Mouse (Mus musculus) left cerebral cortex, adult 18-20 months (tissue): ENCODE measurements at regions not wholly inside any gene's neighbourhood (a gene's known extent, or its start where the extent isn't known, plus 50 kb on each side); places are given as distances from the start of the nearest gene placed in this dataset.
"Not testable (repeated sequence)": the region's sequence is repeated elsewhere in the genome, so short reads cannot be mapped to it uniquely, and the experiment has no call there.

Source experiments
- DNase-seq, 2 experiments: peaks; one replicate each; pipeline ENCODE4 v3.0.0; 2021 to 2022; ENCODE audit warnings: low spot score in 2 of 2, mixed read lengths in 1 of 2

DNA sequence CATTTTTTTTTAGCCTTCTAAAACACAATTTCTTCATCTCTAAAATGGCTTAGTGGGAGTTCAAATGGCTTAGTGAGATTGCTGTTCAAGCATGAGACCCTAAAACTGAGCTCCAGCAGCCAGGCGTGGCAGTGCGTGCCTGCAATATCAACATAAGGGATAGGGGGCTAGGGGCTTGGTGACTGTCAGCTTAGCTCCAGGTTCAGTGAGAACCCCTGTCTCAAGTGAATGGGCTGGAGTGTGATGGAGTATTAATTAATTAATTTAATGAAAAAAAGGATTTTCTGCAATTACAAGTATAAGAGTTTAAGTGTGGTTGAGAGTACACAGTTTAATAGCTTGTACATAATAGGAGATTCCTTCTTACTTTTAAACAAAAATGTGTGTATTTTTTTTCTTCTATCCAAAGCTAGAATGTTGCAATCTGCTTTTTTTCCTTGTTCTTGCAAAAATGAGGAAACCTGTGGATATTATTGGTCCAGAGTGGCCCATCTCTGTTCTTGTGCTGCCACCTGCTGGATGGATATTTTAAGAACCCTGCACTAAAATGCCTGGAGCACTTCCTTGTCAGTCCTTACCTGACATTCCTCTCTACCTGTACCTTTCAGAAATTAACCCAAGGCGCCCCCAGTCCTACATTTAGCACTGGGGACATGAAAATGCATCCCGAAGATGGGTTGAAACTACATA is 54.0 kb upstream of the Usp47 start:
- DNase-seq: peak; percentile 76 to 89

DNA sequence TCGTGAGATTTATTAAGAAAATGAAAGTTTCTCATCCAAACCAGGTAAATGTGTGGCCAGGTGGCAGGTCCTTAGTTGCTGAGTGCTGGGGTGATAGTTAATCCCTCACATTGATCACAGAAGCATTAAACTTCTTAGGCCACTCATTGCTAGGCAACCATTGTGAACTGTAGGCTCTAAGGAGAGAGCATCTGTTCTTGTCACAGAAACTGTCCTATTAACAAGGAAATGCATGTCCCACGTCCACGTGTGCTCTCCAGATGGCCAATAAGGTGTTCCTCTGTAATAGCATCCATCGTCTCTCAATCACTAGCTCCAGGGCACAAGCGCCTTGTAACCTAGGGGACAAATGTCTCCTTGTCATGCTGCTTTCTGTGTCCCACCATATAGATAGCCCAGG is 55.0 kb upstream of the Usp47 start:
- no peak for DNase-seq

DNA sequence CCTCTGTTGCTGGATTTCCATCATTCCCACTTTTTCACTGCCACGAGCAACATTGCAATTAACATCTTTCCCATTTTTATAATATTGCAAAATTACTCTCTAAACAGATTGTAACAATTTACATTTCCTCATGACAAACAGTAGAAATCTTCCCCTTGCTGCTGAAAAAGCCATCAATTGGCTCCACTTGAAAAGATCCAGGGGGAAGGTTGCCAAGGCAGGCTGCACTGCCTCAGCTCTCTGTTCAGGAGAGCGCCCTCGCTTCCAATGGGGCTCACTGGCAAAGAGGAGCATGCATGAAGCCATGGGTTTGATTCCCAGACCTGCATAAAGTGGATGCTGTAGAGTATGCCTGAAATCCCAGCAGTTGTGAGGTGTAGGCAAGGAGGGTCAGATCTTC is 56.6 kb upstream of the Usp47 start:
- no peak for DNase-seq

DNA sequence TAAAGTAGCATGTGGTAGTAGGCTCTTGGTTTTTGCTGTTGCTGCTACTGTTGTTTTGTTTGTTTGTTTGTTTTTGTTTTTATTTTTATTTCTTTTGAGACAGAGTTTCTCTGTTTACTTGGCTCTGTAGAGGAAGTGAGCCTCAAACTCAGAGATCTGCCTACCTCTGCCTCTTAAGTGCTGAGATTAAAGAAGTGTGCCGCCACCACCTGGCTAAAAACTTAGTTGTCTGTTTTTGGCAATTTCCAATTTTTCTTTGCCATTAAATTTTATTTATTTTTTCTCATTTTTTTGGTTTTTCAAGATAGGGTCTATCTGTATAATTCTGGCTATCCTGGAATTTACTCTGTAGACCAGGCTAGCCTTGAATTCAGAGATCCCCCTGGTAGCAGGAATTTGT is 59.3 kb upstream of the Usp47 start:
- DNase-seq: no peak

DNA sequence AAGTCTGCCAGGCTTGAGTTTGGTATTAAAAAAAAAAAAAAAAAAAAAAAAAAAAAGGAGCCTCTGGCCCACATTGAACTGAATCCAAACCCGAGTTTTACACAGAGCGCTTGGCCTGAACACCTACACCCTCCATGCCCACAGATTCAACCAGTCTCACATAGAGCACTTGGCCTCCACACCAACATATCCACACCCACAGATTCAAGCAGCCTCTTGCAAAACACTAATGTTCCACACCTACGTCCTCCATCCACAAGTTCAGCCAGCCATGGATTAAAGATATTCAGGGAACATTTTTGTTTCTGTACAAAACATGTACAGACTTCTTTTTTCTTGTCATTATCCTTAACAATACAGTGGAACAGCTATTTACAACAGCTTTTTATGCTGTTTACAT is 63.3 kb upstream of the Usp47 start:
- peak in 1 of 2 experiments; percentile 48 for DNase-seq

DNA sequence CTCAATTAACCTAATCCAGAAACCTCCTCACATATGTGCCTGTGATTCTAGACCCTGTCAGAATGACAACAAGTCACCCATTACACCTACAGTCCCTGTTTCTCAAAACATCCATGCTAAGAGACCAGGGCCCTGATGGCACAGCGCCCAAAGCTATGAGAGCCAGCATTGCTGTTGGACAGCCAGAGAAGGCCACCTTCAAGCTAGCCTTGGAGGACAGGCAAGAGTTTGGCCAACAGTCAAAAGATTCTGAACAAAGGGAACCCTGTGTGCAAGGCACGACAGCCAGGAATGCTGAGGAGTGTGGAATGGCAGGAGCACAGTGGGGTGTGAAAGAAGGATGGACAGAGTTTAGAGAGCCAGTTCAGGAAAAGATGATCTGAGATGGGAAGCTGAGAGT is 66.6 kb upstream of the Usp47 start:
- no peak for DNase-seq

DNA sequence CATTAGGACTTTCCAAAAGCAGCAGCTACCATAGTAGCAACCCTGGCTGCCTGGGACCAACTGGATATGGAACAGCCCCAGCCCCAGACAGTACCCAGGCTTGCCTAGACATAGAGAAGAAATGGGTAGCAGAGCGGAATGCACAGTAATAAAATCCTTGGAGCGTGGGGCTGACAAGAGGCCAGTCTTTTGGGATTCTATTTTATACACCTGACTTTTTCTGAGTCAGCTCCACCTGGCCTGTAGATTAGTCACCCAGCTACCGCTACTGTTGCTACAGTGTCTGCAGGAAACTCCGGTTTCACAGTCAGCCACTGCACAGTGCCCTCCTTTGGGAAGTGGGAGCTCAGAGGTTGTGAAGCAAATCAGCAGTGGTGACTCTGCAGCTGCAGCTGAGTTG is 83.7 kb upstream of the Usp47 start:
- no peak for DNase-seq

DNA sequence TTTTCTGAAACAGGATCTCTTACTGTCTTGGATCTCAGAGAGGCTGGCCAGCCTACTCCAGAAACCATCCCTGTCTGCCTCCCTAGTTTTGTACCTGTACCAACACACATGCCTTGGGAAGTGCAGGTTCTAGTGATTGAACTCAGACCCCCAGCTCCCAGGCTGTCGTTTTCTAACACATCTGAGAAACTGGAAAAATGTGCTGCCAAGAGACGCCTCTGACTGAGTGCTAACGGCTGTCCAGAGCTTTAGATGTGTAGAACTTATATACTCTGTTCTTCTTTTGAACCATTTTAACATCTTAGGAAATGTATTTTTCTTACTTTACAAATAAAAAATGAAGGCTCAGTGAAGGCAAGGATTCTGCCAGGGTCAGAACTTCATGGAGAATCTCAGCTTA is 85.8 kb upstream of the Usp47 start:
- no peak for DNase-seq

DNA sequence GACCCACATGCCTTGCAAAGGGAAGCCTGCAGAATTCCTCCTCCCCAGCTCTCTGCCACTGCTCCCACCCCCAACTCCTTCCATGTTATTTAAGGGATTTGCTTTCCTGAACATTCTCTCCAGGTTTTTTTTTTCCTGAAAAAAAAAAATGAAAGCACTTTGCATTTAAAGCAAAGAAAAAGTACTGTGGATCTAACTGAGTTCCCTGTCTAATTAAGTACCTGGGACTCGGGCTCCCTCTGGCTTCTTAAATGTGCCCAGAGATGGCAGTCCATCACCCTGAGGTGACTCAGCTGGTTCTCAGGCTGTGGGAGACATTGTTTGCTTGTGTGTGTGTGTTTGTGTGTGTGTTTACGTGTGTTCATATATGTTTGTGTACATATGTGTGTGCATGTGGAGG is 86.2 kb upstream of the Usp47 start:
- DNase-seq: peak; percentile 12 to 18

DNA sequence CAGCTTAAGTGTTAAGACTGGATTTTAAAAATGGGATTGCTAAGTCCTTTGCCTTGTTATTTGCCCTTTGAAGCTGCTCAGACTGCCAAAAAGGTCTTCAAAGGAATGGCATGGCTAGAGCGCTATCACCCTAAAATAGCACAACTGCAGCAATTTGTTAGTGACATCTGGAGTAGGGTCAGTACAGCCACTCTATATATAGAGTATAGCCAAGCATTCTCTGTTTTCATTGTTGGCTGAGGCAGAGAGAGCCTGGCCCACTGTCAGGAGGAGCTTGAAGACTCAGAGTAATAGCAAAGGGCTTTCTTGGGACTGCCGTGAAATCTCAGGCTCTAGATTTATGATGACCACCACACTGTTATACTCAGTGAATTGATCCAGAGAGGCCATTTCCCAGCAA is 90.6 kb upstream of the Usp47 start:
- no peak for DNase-seq

DNA sequence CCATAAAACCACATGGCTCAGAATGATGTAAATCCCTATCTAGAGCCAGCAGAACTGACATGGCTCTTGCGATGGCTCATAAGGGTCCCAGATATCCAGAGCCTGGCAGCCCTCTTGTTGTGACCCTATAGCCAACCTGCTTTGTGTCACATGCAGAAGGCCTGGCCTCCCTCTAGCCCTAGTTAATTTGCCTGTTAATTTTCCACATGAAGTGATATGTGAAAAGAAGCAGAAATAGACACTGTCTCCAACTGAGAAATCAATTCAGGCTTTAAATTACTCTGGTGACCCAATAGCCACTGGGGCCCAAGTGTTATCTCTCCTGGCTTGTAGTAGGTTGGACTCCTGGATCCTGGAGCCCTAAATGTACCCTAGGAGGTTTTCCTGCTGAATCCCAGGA is 103.3 kb upstream of the Usp47 start:
- DNase-seq: no peak

DNA sequence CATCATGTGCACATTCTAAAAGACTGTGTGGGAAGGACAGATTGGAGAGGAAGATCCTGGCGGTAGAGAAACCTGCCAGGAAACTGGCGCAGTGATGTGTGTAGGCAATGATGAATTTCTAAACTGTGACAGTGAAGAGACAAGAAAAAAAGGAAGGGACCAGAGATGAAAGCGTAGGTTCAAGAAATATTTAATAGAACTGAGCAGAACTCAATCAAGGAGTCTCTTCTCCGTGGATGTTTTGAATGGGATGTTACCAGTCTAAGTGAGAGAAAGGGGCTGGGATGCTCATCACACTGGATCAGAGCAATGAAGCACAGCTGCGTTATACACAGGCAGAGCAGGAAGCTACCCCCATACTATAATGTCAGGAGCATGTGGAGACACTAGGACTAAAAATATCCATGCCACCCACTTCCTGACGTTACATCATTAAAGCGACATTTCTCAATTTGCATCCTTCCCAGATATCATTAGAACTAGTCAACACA is 119.5 kb upstream of the Usp47 start:
- DNase-seq: peak; percentile 32 to 51

DNA sequence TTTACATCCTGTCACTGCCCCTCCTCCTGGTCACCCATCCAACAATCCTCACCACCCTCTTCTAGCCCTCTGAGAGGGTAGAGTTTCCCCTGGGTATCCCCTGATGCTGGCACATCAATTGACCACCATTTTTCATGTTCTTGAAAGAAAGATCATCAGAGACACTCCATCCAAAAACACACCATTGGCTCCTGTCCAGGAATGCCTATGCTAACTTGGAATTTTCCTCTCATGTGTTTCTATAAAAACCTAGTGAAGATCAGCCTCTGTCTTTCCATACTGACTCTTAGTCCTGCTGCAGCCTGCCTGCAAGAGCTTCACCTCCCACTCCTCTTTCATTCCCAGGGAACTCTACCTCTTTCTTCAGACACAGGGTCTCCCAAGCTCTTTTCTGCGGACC is 117.2 kb upstream of the Galnt18 start:
- peak in 1 of 2 experiments; percentile 18 for DNase-seq

DNA sequence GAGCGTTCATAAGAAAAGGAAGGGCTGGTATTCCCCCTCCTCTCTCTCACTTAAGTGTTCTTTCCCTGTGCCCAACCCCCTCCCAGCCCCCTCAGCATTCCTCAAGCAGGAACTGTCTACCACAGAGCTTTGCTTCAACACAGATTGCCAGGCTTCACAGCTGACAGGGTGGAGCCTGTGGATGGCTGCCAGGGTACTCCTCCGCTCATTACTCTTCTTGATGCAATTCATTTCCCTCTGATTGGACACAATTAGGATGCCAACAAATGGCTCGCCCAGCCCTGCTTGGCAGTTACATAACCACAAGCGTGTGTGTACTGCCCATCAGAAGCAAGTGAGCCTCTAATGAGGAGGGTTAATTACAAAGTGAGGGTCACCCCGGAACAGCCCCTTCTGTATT is 116.5 kb upstream of the Galnt18 start:
- DNase-seq: peak; percentile 61 to 74

DNA sequence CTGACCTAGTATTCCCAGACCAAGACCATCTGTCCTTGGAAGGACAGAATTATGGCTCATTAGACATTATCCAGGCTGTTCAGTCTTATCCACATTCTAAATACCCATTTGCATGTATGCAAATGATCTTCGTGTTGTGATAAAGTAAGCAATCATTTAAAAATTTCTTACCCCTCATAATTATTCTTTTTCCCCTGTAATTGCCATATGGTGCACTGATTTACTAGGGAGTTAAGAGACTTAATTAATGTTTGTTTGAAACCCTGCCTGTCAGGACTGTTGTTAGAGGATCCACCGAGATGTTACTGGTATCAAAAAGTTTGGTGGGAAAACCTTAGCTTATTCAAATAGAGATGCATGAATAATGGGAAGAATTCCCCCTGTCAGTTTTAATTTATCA is 103.2 kb upstream of the Galnt18 start:
- no peak for DNase-seq

DNA sequence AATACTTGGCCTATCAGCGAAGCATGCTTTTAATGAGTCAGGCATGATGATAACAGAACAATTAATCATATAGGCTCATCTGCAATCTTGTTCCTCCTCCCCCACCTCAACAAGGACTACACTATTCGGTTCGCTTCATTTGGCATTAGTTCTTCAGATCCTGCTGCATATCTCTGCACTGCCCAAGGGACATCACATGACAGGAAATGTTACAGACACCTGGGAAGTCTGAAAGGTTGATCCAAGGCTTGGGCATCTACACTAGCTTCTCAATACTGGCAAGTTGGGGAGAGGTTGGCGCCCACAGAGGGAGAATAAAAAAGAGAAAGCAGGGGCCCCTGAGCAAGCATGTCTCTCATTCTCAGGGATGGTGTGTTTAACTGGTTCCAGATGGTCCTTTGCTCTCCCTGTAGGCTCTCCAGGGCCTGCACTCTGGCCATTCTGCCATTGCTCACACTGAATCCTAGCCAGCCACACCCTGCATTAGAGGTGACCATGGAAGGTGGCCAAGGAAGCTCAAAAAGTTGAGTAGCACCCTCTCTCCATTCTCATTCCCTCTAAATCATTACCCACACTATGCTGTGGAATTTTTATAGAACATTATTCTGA is 100.4 kb upstream of the Galnt18 start:
- no peak for DNase-seq

DNA sequence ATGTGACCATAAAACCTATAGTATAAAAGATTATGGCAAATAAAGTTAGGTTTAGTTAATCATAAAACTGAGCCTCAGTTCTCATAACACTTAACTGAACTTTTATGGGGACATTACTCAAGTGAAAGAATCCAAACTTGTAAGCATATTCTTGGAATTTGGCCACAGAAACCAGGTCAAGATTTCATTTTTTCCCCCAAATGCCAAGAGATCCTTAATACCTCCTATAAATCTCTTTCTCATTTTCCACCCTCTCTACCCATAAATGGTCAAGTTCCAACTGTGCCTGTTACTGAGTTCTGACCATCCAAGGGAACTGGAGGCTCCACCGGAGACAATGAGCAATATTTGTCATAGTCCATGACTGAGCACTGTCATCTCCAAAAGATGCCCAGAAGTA is 97.8 kb upstream of the Galnt18 start:
- DNase-seq: no peak

DNA sequence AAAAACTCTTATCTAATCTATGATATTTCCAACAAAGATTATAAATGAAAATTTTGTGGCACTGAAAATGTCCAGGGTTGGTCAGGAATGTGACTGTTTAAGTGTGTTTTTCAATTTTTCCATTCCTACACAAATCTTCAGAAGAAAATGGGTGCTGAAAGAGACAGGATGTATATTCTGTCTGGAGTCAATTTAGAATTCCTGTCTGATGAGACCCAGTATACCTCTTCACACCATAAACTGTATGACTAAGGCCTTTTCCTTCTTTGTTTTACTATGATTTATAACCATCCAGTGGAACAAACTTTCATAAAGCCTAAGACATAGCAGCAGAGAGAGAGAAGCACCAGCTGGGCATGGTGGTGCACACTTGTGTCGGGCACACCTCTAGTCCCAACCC is 96.2 kb upstream of the Galnt18 start:
- DNase-seq: no peak

DNA sequence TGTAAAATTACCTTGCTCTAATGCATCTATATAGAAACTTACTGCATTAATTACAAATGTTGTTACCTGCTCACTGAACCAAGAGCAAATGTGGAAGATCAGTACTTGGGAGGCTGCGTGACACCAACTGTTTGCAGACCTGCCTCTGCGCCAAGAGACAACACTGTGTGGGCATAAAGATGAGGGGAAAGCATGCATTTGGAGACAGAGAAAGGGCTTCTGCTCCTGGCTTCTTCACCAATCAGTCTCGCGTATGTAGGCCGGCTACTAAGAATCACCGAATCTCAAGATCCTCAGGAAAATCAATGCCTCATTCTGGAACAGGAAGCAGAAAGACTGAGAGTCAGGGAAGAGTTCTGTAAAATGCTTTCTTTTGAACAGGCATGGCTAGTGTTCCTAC is 89.6 kb upstream of the Galnt18 start:
- DNase-seq: no peak

DNA sequence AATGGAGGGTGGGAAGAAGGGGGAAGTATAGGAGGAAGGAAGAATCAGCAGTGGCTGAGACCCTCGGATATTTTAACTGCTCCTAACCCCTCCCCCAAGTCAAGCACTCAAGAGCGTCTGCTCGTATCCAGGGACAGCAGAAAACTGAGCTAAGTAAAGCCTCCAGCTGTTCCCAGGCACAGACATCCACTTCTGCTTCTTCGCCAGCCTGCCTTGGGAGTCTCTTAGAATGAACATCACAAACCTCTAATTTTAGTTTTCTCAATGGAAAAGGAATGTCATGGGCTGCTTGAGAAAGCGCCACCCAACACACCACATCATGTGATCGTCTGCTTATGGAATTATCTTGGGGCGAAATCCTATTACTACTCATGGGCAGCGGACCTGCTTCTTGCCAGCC is 83.3 kb upstream of the Galnt18 start:
- no peak for DNase-seq

DNA sequence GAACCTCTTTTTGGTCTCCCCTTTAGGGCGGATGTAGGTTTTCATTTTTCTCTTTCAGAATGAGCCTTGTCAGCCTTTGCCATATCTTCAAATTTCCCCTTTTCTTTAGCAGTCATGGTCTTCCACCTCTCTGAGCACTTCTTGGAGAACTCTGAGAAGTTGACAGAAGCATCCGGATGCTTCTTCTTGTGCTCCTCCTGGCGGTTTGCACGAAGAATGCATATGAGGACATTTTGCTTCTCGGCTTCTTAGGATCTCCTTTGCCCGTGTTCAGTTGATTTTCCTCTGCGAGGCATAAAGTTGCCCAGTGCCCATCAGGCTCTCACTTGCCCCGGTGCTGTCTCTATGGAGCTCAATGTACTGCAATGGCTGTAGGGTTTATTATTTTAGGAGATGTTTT is 78.5 kb upstream of the Galnt18 start:
- not testable (repeated sequence) for DNase-seq

DNA sequence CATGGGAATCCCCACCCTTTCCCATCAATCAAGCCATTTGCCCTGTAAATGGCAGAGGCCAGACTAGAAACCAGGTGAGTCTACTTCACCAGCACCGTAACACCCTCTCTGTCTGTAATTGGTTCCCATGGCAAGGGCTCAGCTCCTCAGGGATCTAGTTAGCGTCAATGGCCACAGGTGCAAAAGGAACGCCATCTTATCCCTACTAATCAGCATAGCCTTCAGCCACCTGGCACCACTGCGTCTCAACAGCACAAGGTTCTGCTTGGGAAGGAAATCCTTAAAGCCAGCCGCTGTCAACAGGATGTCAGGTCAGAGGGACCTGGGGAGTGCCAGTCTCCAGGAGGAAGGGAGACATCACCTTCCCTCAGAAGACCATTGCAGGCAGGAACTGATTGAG is 77.2 kb upstream of the Galnt18 start:
- no peak for DNase-seq

DNA sequence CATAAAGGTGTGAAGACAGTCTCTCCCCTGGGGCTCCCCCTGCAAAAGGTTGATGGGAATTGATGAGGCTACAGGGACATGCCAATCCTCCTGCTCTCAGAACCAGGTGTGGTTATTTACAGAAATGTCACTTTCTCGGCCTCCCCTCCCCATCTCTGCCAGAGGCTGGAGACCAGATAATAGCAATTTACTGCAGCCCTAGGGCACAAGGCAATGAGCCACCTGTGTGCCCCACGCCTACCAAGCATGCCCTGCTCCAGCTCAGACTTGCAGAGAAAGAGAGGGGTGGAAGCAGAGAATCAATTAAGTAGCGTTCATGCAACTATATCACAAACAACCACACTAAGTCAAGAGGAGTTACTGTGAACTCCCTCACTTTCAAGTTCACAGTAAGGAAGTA is 75.5 kb upstream of the Galnt18 start:
- DNase-seq: no peak
